Mouse (Mus musculus) testis, adult 10 weeks (tissue): Measurements from ENCODE around the gene Hyal1. TPM values are rescaled to one million over a fixed set of nuclear protein-coding genes. Genes with fewer than 3 reads are reported as not detected.

ENCODE experiments used
- polyA plus RNA-seq: library from polyadenylated mRNA; stranded (reverse); fragments of 350-450 nt; fragmentation: Illumina TruSeq; extraction: RNeasy Lipid Tissue Mini Kit (QIAGEN cat#74804); gene quantifications from one replicate; pipeline ENCODE4 v1.2.3, GENCODE M21; 2014; ENCODE audit warnings: low read depth, low replicate concordance

Gene Hyal1
- 1.2 TPM for polyA plus RNA-seq

DNA sequence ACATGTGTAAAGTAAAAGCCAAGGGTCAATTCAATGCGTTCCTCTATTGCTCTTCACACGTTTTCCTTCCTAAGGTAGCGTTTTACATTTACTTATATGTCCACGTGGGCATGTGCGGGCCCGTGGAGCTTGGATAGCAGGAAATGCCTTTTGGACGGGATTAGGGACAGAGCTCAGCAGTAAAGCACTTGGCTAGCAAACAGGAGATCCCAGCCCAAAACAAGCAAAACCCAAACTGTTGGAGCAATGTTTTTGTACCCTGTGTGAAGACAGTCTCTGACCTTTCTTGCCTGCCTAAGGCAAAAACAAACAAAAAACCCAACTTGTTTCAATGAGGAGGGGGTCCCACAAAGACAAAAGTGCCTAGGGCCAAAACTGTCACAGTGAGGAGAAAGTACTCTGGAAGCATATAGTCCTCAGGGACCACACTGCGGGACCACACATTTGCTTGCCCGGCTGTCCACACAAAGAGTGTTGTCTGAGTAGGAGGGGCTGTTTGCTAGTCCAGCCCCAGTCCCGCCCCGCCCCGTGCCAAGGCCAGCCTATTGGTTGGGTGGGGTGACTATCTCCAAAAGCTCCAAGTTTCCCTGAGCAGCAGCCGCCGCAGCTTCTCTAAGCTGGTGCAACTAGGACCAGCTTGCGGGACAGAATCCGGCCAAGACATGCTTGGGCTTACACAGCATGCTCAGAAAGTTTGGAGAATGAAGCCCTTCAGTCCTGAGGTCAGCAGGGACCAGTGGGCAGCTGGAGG is at the start of gene Hyal1:
Hyal1 (plus strand) TSS at position 571 of the 751 bp plus-strand sequence.

DNA sequence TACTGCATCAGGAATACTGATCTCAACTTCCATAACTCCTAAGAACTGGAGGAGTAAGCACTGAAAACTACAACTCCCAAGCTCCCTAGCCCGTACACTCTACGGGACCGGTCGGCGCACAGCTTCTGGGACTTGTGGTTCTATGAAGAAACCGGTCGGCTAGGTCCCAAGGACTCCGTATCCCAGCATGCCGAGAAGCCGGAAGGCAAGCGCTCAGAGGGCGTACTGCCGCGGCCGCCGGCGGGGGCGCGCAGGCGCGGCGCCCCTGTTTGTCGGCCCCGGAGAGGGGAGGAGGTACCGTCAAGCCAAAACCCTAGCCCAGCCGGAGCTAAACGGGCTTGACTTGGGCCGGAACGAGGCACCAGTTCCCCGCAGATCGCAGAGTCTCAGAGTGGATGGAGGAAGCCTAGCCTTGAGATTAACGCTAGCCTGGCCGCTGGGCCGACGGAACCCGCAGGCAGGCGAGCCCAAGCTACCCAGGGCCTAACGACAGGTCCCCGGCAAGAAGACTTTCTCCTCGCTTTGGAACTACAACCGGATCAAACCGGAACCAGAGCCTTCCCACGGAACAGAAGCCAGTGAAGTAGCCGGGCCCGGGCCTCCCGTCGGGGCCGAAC is 42.8 kb upstream of the Hyal1 start, which contains the start of gene Tmem115:
Tmem115 (plus strand) TSS at position 155 of the 617 bp plus-strand sequence.

DNA sequence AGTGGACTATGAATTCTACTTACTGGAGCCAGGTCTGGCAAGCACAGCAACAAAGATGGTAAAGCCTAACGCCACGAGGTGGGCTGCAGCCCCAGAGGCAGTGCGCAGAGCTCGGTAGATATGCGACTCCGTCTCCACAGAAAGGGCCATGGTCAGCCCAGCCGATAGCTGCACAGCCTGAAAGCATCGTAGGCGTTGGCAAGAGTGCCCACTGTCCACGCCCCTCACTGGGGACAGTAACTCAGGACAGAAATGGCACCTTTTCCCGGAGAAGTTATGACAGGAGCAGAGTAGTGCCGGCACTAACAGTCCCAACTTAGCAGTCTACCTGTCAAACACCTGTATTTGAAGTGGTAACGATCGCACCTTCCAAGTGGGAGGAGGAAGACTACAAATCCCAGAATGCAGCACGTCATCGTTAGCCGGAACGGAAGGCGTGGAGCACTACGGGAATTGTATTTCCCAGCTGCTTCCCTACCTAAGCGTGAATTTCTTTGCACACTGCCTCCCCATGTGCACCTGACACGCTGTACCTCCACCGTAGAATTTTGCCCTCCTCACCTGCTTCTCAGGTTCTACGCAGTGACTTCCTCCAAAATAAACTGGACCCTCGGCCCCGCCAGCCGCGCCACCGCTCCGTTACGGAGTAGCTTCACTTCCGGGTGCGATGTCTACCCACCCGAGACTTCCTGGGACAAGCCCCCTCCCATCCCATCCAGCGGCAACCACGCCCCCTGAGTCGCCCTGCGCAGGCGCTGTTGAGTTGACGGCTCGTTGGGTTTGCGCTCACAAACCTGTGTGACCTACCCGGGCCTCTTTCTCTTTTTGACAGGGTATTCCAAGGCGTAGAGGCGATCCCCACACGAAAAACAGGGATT is 35.0 kb upstream of the Hyal1 start, which contains the start of the genes Cyb561d2 and Nprl2:
Cyb561d2 (minus strand) TSS at position 720 of the 878 bp plus-strand sequence.
Nprl2 (plus strand) TSS at position 753 of the 878 bp plus-strand sequence.

DNA sequence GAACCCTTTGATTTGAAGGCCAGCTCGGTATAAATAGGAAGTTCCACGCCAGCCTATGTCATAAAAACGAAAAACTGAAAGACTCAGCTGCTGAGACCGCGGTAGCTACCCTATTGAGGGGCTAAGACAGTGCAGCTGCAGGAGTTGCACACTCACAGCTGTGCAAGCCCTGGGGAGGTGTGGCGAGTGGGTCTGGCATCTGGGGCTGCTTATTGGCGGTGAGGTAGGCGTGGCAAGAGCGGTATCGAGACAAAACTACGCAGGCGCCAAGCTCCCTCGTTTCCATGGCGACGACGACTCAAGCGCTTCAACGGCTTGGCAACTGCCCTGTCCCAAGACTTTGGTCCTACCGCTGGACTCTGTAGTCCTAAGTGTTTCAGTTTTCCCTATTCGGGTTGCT is 29.7 kb upstream of the Hyal1 start, which contains the start of gene Zmynd10:
Zmynd10 (plus strand) TSS at position 273 of the 400 bp plus-strand sequence.

DNA sequence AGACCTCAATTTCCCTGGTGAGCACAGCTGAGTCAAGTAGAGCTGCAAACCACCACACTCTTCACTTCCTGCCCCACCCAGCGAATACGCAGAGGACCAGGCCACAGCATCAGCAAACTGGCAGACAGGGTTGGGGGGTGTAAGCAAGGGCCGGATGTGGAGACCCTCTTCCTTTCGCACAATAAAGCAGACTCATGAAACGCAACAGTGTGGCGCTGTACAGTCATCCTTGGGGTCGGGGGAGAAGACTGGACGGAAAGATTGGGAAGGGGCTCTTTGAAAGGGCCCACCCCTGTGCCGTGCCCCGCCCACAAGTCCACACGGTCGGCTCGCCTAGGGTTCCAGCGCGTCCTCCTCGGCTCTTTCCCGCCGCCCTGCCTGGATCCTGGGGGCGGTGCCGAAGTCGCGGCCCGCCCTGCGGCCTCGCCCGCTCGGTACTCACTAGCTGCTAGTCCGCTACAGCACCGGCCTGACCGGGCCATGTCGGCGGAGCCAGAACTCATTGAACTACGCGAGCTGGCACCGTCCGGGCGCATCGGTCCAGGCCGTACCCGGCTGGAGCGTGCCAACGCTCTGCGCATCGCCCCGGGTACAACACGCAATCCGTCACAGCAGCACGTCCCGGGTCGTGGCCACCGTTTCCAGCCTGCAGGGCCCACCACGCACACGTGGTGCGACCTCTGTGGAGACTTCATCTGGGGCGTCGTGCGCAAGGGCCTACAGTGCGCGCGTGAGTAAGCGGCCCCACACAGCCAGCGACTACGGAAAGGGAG is 25.4 kb upstream of the Hyal1 start, which contains the start of gene Rassf1:
Rassf1 (plus strand) TSS at position 439 of the 773 bp plus-strand sequence.

DNA sequence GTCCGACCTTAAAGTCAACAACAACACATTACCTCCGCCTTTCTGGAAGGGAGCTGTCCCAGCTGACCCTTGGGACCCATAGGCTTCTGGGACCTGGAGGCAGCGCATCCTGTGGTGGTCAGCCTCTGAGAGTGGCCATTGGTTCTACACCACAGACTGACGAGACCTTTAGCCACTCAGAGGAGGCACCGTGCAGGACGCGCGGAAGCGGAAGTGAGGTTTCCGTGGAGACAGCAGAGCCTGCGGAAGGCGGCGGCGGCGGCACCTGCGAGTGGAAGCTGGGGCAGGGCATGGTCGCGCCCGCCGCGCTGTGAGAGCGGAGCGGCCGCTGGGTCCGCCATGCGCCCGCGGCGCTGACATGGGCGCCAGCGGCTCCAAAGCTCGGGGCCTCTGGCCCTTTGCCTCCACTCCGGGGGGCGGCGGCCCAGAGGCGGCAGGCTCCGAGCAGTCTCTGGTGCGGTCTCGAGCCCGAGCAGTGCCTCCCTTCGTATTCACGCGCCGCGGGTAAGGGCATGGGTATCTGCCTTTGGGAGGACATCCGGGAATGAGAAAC is 13.6 kb upstream of the Hyal1 start, which contains the start of gene Tusc2:
Tusc2 (plus strand) TSS at position 227 of the 553 bp plus-strand sequence.

DNA sequence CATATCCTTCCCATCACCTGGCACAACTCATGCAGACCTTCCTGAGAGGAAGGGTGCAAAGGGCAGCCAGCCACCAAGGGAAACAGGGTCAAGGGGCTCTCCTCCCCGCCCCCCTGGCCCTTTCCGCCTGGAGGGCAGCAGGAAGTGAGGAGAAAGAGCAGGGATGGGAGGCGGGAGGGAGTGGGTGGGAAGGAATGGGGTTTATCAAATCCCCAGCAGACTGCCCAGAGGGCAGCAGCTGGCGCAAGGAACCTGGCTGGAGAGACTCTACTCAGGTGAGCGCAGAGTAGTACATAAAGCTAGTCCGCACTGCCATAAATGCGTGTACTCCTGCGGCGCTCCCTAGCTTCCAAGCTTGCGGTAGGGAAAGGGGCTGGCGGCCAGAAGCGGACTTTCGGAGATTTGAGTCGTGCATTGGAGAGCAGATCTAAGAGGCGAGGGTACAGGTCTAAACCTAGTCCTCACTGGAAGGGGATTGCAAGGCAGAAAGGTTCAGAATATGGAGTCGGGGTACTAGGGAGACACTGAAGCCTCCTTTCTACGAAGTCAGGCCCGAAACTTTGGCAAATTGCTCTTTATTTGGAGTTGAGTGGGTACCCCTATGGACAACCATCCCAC is 8.9 kb upstream of the Hyal1 start, which contains the start of gene Hyal2:
Hyal2 (plus strand) TSS at position 244 of the 618 bp plus-strand sequence.

DNA sequence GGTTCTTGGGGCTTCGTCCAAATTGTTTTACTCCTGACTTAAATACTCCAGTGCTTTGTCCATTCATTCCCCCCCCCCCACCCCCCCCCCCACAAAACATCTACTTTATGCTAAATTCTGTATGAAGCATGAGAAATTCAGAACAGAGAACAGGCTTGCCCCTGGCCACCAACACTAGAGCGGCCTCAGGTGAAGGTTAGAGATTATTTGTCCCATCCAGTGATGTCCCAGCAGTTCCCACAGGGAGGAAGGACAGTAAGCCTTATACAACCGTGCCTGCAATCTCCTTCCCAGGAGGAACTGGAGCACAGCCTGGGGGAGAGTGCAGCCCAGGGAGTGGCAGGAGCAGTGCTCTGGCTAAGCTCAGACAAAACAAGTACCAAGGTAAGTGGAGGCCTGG is 1.9 kb downstream of the Hyal1 start, which contains the start of gene Naa80:
Naa80 (plus strand) TSS at position 301 of the 400 bp plus-strand sequence.

DNA sequence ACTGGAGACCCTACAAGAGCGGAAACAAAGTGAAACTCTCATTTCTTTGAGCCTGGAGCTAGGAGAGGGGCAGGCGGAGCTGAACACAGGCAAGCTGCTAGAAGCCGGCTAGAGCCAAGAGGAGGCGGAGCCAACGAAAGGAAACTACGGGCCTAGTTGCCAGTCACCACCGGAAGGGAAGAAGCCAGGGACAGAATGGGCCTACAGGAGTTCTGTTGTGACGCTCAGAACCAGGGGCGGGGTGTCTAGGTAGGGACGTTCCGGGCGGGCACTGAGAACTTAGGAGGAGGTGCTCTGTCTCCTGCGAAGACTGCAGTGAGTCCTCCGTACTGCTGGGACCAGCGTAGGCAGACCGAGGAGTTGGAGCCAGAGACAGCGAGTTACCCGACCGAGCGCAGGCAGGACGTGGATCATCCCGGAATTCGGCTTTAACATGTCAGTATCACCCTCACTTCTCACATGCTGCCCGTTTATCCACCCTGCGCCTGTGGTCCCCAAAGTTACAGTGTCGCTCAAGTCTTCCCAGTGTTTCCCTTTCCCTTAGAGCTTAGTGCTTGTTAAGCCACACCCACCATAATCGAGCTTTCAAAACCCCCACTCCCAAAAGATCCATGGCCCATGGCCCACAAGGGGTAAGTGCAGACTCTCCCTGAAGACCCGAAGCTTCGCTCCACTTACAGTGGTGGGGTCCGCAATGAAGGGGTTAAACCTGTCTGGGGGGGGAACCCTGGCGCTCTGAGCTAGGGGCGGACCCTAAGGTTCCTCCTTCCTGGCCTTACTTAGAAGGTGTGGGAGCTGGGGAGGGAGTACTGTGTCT is 4.0 kb downstream of the Hyal1 start, which contains the start of gene Hyal3:
Hyal3 (plus strand) TSS at position 318 of the 817 bp plus-strand sequence.

DNA sequence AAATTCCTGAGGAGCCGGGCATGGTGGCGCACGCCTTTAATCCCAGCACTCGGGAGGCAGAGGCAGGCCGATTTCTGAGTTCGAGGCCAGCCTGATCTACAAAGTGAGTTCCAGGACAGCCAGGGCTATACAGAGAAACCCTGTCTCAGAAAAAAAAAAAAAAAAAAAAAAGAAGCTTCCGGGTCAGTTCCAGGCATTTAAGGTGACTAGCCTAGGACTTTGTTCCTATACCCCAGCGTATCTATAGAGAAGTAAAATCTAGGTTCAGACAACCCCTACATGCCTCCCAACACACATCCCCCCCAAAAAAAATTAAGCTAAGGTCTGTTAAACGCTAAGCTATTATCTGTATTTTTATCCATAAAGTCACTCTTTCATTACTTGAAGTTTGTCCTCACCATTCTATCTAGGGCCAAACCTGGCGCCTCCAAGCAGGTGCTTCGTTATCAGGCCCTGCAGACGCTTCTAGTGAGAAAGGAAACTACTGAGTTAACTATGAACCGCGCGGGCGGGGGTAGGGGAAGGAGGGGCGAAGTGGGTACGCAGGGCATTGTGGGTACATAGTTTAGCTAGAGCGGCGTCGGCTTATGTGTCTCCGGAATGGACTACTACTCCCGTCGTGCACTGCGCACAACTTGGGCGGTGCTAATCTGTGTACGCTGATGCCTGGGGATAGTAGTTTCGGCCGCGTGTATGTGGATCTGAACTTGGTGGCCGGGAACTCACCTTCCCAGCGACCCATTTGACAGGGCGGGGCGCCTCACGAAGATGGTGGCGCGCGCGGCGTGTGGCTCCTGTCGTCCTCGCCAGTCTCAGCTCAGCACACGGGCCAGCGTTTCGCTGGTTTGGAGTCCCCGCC is 10.5 kb downstream of the Hyal1 start, which contains the start of gene Ifrd2:
Ifrd2 (plus strand) TSS at position 669 of the 859 bp plus-strand sequence.

DNA sequence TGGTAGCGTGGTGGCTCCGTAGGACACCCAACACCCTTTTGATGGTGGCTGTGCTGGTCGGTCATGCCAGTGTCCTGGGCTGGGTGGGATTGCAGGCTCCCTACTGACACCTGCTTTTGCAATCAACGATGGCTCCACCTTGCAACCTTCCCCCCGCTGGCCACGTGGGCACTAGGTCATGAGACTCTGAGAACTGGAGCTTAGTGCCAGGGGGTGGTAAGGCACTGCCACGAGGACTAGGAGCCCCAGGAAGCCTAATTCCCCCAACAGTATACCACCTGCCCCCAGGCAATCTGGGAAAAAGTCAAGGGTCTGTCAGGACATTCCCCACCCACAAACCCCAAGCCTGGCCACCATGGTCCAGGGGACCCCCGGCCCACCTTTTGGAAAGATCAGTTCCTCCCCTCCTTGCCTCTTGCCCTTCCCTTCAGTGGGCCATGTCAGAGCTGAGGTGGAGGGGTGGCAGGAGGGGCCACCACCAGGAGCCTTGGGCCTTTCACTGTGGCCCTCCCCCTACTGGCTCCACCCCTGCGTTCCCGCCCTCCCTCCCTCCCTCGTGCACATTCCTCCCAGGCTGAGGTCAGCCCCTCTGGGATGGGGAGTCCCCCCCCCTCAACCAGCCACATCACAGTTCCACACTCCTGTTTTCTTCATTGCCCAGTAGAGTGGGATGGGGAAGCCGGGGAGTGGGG is 32.2 kb downstream of the Hyal1 start, which contains the start of gene Sema3b:
Sema3b (minus strand) TSS at position 489 of the 692 bp plus-strand sequence.

Other genes starting within 250 kb of the Hyal1 start
- 5.6 TPM for gene Hemk1, start 238.6 kb upstream of the Hyal1 start, polyA plus RNA-seq
- 0.15 TPM for gene 6430571L13Rik, start 236.3 kb upstream of the Hyal1 start, polyA plus RNA-seq
- 0.48 TPM for gene Cacna2d2, start 177.3 kb upstream of the Hyal1 start, polyA plus RNA-seq
- 0.27 TPM for gene Tmem115, start 43.0 kb upstream of the Hyal1 start, polyA plus RNA-seq
- 1.2 TPM for gene Cyb561d2, start 34.7 kb upstream of the Hyal1 start, polyA plus RNA-seq
- gene Nprl2, start 34.7 kb upstream of the Hyal1 start, polyA plus RNA-seq, result 2.4 TPM
- 17.7 TPM for gene Zmynd10, start 29.6 kb upstream of the Hyal1 start, polyA plus RNA-seq
- gene Rassf1, start 25.4 kb upstream of the Hyal1 start, polyA plus RNA-seq, result 34.0 TPM
- 6.6 TPM for gene Tusc2, start 13.7 kb upstream of the Hyal1 start, polyA plus RNA-seq
- gene Hyal2, start 9.0 kb upstream of the Hyal1 start, polyA plus RNA-seq, result 0.08 TPM
- 1.5 TPM for gene Naa80, start 2.0 kb downstream of the Hyal1 start, polyA plus RNA-seq
- gene Hyal3, start 3.9 kb downstream of the Hyal1 start, polyA plus RNA-seq, result 0.32 TPM
- gene Ifrd2, start 10.7 kb downstream of the Hyal1 start, polyA plus RNA-seq, result 6.6 TPM
- 0.15 TPM for gene Sema3b, start 32.3 kb downstream of the Hyal1 start, polyA plus RNA-seq
- gene Gnai2, start 58.4 kb downstream of the Hyal1 start, polyA plus RNA-seq, result 13.9 TPM
- gene Slc38a3, start 92.6 kb downstream of the Hyal1 start, polyA plus RNA-seq, result not detected
- not detected for gene Gnat1, start 102.8 kb downstream of the Hyal1 start, polyA plus RNA-seq
- 0.32 TPM for gene Sema3f, start 133.5 kb downstream of the Hyal1 start, polyA plus RNA-seq
- gene Rbm5, start 194.1 kb downstream of the Hyal1 start, polyA plus RNA-seq, result 163 TPM